Mouse (Mus musculus): ENCODE data around the gene Fgf8. TPM values are rescaled to one million over a fixed set of nuclear protein-coding genes. Genes with fewer than 3 reads are reported as not detected.

Gene Fgf8
- polyA plus RNA-seq, 1 experiment: 0.26 TPM

DNA sequence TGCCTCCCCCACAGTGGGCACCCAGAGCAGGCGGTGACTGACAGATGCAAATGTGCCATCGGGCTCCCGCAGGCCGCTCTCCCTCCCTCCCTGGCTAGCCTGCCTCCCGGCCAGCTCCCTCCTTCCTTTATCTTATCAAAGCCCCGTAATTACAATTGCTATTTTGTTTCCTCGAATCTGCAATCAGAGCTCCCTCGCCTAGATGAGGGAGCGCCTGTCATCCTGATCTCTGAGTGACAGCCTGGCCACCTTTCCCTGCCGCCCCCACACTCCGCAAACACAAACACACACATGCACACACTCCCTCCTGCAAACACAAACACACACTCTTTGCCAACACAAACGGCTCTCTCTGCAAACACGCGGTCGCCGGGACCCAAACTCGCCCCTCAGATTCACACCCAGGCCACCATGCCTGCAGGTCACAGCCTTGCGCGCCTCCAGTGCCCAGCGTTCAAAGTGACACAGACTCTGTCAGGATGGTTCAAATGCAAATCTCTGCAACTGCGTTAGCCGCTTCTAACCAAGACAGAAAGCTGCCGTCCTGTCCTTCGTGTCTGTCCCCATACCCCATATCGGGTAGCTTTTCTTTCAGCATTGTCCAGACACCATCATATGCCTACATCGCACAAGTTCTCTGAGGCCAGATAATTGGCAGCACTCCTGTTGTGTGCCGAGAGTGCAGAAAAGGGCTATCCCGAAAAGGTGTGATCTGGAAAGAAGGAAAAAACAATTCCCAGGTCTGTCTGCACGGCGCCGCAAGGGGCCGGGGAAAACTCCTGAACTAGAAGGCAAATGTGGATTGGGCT, 2.8 kb upstream of the Fgf8 start:
- Histone ChIP-seq H3K27ac (ENCODE audit: control insufficient read depth, insufficient read depth, low read length) (no peak overlapping the region), H3K4me1 (replicated peaks; ENCODE audit: control insufficient read depth, insufficient read depth, low read length) (peaks cover 25% of the 10 kb centered on the region), H3K36me3 (ENCODE audit: control insufficient read depth, insufficient read depth, low read length) (no peaks in the 10 kb centered on the region), H3K27me3 (ENCODE audit: control insufficient read depth, insufficient read depth, low read length) (peaks cover 20% of the 10 kb centered on the region), H3K4me3 (ENCODE audit: control insufficient read depth, insufficient read depth, low read length) (no peak overlapping the region)
- 38% methylated on average over 32 of the region's 32 CpGs for WGBS
- DNase-seq: no peak
- TF ChIP-seq POLR2A (IDR thresholded peaks at IDR 0.05; ENCODE audit: control insufficient read depth, extremely low read depth, insufficient read depth, low read length, poor library complexity) (no peak), CTCF (IDR thresholded peaks at IDR 0.05; ENCODE audit: borderline replicate concordance, control insufficient read depth, extremely low read depth, insufficient read depth, low read length, poor library complexity) (no peak)

GRCm38 (mm10) chr19:45743619-45744018, 904 bp upstream of the Fgf8 start:
- Histone ChIP-seq H3K4me1 (replicated peaks; ENCODE audit: control insufficient read depth, insufficient read depth, low read length) (peaks cover 23% of the 10 kb centered on the region), H3K4me3 (ENCODE audit: control insufficient read depth, insufficient read depth, low read length) (no peak overlapping the region), H3K27me3 (ENCODE audit: control insufficient read depth, insufficient read depth, low read length) (peaks cover 20% of the 10 kb centered on the region), H3K36me3 (ENCODE audit: control insufficient read depth, insufficient read depth, low read length) (no peaks in the 10 kb centered on the region), H3K27ac (ENCODE audit: control insufficient read depth, insufficient read depth, low read length) (no peak overlapping the region)
- DNase-seq: no peak
- 91% methylated on average over 7 of the region's 7 CpGs for WGBS
- TF ChIP-seq POLR2A (IDR thresholded peaks at IDR 0.05; ENCODE audit: control insufficient read depth, extremely low read depth, insufficient read depth, low read length, poor library complexity) (no peak), CTCF (IDR thresholded peaks at IDR 0.05; ENCODE audit: borderline replicate concordance, control insufficient read depth, extremely low read depth, insufficient read depth, low read length, poor library complexity) (no peak)

DNA sequence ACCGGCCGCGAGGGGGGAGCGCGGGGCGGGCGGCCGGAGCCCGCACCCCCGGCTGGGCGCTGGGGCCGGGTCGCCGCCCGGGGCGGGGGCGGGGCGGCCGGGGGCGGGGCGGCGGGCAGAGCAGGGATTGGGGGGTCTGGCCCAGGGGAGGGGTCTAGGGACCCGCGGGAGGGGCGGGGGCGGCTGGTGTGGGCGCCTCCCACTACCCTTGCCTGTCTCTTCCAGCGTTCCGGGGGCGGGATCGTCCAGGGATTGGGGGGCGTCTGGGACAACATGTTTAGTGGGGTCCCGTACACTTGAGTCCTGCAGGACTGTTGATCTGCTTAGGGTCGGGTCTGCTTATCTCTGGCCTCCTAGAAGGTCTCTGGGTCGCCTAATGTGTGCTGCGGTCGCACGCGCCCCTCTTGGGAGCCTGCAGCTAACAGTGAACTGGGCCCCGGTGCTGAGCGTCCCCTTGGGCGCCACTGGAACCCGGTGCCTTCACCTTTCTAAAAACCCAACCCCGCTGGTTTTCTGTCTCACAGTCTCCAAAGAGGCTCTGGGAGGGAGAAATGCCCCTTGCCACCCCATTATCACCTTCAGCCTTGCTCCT, 365 bp upstream of the Fgf8 start:
- no peak overlapping the region for H3K4me3 ChIP-seq (ENCODE audit: control insufficient read depth, insufficient read depth, low read length)
- H3K27ac ChIP-seq (ENCODE audit: control insufficient read depth, insufficient read depth, low read length): no peak overlapping the region
- peaks cover 20% of the 10 kb centered on the region for H3K27me3 ChIP-seq (ENCODE audit: control insufficient read depth, insufficient read depth, low read length)
- WGBS: 17% methylated on average over 41 of the region's 44 CpGs
- no peak for TF ChIP-seq POLR2A (IDR thresholded peaks at IDR 0.05; ENCODE audit: control insufficient read depth, extremely low read depth, insufficient read depth, low read length, poor library complexity)
- TF ChIP-seq CTCF (IDR thresholded peaks at IDR 0.05; ENCODE audit: borderline replicate concordance, control insufficient read depth, extremely low read depth, insufficient read depth, low read length, poor library complexity): no peak
- no peak for DNase-seq
- no peaks in the 10 kb centered on the region for H3K36me3 ChIP-seq (ENCODE audit: control insufficient read depth, insufficient read depth, low read length)
- H3K4me1 ChIP-seq (replicated peaks; ENCODE audit: control insufficient read depth, insufficient read depth, low read length): peaks cover 18% of the 10 kb centered on the region

DNA sequence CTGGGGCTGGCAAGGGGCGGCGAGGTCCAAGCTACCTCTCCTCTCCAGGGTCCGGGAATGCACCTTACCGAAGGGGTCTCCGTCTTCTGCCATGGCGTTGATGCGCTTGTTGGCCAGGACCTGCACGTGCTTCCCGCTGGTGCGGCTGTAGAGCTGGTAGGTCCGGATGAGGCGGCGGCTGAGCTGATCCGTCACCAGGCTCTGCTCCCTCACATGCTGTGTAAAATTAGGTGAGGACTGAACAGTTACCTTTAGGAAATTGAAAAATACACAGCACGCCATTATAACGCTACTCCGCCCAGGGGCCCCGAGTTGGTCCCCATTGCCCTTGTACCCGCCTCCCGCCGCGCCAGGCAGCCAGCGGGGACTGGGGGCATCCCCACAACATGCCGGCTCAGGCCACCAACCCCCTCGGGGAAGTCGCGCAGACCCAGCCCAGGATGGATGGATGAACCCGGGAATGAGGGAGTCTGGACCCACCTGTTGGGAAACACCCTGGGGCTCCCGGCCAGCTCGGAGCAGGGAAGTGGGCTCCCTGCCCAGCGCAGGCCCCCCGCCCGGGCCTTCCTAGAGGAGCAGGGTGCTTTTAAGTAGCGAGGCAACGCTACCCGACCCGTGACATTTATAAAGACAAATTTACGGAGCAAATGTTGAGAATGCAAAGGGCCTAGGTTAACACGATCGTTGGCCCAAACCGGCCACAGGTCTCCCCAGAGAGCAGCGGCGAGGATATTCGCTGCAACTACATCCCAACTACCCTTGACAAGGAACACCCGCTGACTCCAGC, 1.1 kb downstream of the Fgf8 start:
- TF ChIP-seq POLR2A (IDR thresholded peaks at IDR 0.05; ENCODE audit: control insufficient read depth, extremely low read depth, insufficient read depth, low read length, poor library complexity) (no peak), CTCF (IDR thresholded peaks at IDR 0.05; ENCODE audit: borderline replicate concordance, control insufficient read depth, extremely low read depth, insufficient read depth, low read length, poor library complexity) (no peak)
- peaks cover 20% of the 10 kb centered on the region for H3K27me3 ChIP-seq (ENCODE audit: control insufficient read depth, insufficient read depth, low read length)
- no peak overlapping the region for H3K27ac ChIP-seq (ENCODE audit: control insufficient read depth, insufficient read depth, low read length)
- no peaks in the 10 kb centered on the region for H3K36me3 ChIP-seq (ENCODE audit: control insufficient read depth, insufficient read depth, low read length)
- no peak overlapping the region for H3K4me3 ChIP-seq (ENCODE audit: control insufficient read depth, insufficient read depth, low read length)
- WGBS: 20% methylated on average over 45 of the region's 45 CpGs
- no peak for DNase-seq
- H3K4me1 ChIP-seq (replicated peaks; ENCODE audit: control insufficient read depth, insufficient read depth, low read length): peaks cover 20% of the 10 kb centered on the region

- Histone ChIP-seq H3K27me3 (ENCODE audit: control insufficient read depth, insufficient read depth, low read length) (peaks cover 20% of the 10 kb centered on the region), H3K4me3 (ENCODE audit: control insufficient read depth, insufficient read depth, low read length) (no peak overlapping the region), H3K36me3 (ENCODE audit: control insufficient read depth, insufficient read depth, low read length) (no peaks in the 10 kb centered on the region), H3K4me1 (replicated peaks; ENCODE audit: control insufficient read depth, insufficient read depth, low read length) (peaks cover 17% of the 10 kb centered on the region), H3K27ac (ENCODE audit: control insufficient read depth, insufficient read depth, low read length) (no peak overlapping the region)
- no peak for DNase-seq
- TF ChIP-seq POLR2A (IDR thresholded peaks at IDR 0.05; ENCODE audit: control insufficient read depth, extremely low read depth, insufficient read depth, low read length, poor library complexity) (no peak), CTCF (IDR thresholded peaks at IDR 0.05; ENCODE audit: borderline replicate concordance, control insufficient read depth, extremely low read depth, insufficient read depth, low read length, poor library complexity) (no peak)
- WGBS: 74% methylated on average over 7 of the region's 7 CpGs
Observed at GRCm38 (mm10) chr19:45740817-45741216, 1.9 kb downstream of the Fgf8 start.

DNA sequence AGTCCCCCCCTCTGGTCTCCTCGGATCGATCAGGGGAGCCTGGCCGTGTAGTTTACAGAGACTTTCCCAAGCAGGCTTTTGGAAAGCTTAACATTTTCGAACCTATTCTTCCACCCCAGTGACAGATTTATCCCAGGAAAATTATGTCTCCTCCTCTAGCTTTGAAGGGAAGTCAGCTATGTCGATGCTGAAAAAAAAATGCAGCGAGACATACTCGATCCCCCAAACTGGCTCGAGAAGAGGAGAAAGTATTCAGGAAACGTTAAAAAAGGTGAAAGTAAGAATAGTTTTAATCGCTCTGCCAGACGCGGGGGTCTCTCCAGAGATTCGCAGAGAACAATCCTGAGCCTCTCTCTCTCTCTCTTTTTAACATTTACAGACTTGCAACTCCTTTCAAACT, 2.5 kb downstream of the Fgf8 start:
- H3K27me3 ChIP-seq (ENCODE audit: control insufficient read depth, insufficient read depth, low read length): peaks cover 20% of the 10 kb centered on the region
- no peak overlapping the region for H3K4me3 ChIP-seq (ENCODE audit: control insufficient read depth, insufficient read depth, low read length)
- peaks cover 17% of the 10 kb centered on the region for H3K4me1 ChIP-seq (replicated peaks; ENCODE audit: control insufficient read depth, insufficient read depth, low read length)
- H3K36me3 ChIP-seq (ENCODE audit: control insufficient read depth, insufficient read depth, low read length): no peaks in the 10 kb centered on the region
- whole genome bisulfite sequencing: 39% methylated on average over 13 of the region's 13 CpGs
- TF ChIP-seq CTCF (IDR thresholded peaks at IDR 0.05; ENCODE audit: borderline replicate concordance, control insufficient read depth, extremely low read depth, insufficient read depth, low read length, poor library complexity): no peak
- TF ChIP-seq POLR2A (IDR thresholded peaks at IDR 0.05; ENCODE audit: control insufficient read depth, extremely low read depth, insufficient read depth, low read length, poor library complexity): no peak
- no peak for DNase-seq
- H3K27ac ChIP-seq (ENCODE audit: control insufficient read depth, insufficient read depth, low read length): no peak overlapping the region

Measured in thymus, adult 2 months (tissue).